Mouse (Mus musculus) central nervous system, embryonic 14 days (tissue): Measurements from ENCODE around the gene Tgm1. TPM values are rescaled to one million over a fixed set of nuclear protein-coding genes. Genes with fewer than 3 reads are reported as not detected.

ENCODE experiments used
- polyA plus RNA-seq: library from polyadenylated mRNA; depleted of rRNA; stranded (reverse); fragments of >200 nt; gene quantifications from 2 replicates; pipeline ENCODE4 v1.2.3, GENCODE M21; 2012; rRNA removed

Tgm1 gene
- 0.43 and 1.5 TPM in 2 replicates for polyA plus RNA-seq

DNA sequence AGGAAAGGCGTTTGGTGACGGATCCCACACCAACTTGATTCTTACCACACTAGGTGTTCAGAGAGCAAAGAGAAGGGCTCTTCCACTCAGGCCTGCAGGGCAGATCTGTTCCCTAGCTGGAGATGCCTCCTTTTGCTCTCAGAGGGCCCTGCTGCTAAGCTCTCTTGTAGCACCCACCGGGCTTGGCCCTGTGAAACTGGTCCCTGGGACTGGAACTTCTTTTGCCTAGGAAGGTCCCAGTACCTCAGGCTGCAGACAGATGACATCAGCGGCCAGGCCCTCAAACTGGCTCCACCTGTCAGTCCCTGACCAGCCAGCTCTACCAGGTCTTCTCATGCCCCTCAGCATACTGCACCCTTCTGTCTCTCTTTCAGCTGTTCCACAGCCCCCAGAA is at the start of gene Tgm1:
Gene Tgm1 (minus strand): TSS at position 198 of the 394 bp plus-strand sequence.

GRCm38 (mm10) chr14:55761163-55761562 is 47.4 kb upstream of the Tgm1 start, which contains the start of gene Ltb4r2:
Gene Ltb4r2, plus strand, starts transcription at chr14:55761428.

DNA sequence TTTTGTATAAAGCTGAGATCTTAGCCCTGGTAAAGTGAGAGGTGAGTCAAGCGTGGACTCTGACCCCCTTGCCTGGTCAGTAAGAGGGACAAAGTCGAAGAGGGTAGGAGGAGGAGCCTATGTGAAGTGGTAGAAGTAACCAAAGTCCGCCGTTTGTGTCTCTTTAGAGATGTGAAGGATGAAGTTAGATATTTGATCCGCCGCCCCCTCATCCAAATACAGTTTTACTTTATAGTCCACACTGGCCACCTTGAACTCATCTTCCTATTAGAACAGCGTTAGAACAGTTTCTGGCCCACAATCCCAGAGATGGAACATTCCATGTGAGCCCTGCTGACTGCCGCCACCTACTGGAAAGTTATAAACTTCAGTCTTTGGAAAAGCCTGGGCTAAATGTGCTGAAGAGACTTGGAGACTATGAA is 44.6 kb upstream of the Tgm1 start, which contains the start of gene Cideb:
Gene Cideb (minus strand): TSS at position 96 of the 422 bp plus-strand sequence.

GRCm38 (mm10) chr14:55745180-55745860 is 31.6 kb upstream of the Tgm1 start, which contains the start of the genes Dhrs1 and Nop9:
Gene Dhrs1, minus strand, starts transcription at chr14:55745690.
Gene Nop9, plus strand, starts transcription at chr14:55745693.

DNA sequence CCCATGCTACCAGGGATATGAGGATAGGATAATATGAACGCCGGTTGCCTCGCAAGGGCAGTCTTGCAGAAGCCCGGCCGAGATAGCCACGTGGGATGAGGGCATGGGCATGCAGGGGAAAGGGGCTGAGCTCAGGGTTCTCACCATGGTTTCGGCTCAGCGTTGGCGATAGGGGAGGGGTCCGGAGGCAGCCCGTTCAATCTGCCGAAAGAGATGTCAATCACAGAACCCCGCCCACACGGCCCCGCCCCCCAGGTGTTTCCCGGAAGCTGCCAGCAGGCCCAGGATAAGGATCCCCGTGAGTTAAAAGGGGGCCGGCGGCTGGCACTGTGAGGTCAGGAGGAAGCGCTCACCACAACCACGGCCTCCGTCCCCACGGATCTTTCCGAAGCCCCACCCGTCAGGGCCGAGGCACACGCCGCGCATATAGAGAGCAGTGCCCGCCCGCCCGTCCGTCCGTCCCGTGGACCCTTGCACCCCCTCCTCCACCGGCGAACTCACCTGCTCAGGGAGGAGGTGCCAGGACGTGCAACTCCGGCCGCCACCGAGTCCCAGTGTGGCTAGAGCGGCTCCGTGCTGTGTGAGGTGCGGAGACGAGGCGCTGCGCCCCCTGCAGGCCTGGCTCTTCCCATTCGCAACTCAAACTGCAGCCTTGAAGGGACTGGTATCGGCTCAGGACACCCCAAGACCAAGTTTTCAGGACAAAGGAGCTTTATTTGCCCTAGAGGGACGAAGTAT is 8.1 kb upstream of the Tgm1 start, which contains the start of gene Rabggta:
Gene Rabggta (minus strand): TSS at position 564 of the 738 bp plus-strand sequence.

GRCm38 (mm10) chr14:55681160-55682117 is 32.3 kb downstream of the Tgm1 start, which contains the start of gene Tinf2:
Gene Tinf2, minus strand, starts transcription at chr14:55681820.

GRCm38 (mm10) chr14:55671833-55672740 is 41.6 kb downstream of the Tgm1 start, which contains the start of the genes Gmpr2 and Nedd8:
Gene Gmpr2, plus strand, starts transcription at chr14:55671941.
Gene Nedd8, minus strand, starts transcription at chr14:55672124.

DNA sequence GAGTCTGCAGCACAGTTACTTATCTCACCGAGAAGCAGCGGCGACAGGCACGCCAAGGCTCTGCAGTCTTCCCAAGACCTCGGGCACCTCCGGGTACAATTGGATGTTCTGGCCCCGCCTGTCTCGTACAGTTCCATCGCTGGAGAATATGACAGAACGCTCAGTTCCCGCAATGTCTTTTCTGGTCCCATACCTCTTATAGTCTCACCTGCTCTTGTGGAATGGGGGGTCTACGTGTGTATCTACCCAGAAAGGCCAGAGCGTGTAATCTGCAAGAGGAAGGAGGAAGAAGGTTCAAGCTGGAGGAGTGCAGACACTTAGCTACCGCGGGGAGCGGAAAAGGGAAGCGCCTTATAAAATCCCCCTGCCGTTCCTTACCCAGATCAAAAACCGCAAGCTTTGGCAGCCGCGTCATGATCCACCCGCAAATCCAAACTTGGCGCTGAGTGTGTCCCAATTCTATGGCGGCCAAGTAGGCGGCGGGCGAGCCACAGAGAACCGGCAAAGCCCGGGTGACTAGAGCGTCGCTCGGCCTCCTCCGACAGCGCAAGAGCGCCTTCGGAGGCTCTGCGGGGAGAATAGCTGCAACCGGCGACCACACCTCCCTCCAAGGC is 53.7 kb downstream of the Tgm1 start, which contains the start of gene Mdp1:
Gene Mdp1 (minus strand): TSS at position 549 of the 614 bp plus-strand sequence.

Other genes with a start within 250 kb of the Tgm1 start
- 36.2 and 37.6 TPM in 2 replicates for gene Dhrs4, start 235.2 kb downstream of the Tgm1 start, polyA plus RNA-seq
- gene Carmil3, start 223.3 kb downstream of the Tgm1 start, polyA plus RNA-seq: 195 and 238 TPM in 2 replicates
- gene Cpne6, start 203.5 kb downstream of the Tgm1 start, polyA plus RNA-seq: 7.3 and 10.1 TPM in 2 replicates
- gene Nrl, start 188.9 kb downstream of the Tgm1 start, polyA plus RNA-seq: 0.64 and 0.80 TPM in 2 replicates
- 19.4 and 24.9 TPM in 2 replicates for gene Pck2, start 173.7 kb downstream of the Tgm1 start, polyA plus RNA-seq
- 99.5 and 110 TPM in 2 replicates for gene Dcaf11, start 153.9 kb downstream of the Tgm1 start, polyA plus RNA-seq
- 0.55 and 0.85 TPM in 2 replicates for gene A730061H03Rik, start 153.5 kb downstream of the Tgm1 start, polyA plus RNA-seq
- 0.20 and 4.1 TPM in 2 replicates for gene Fitm1, start 138.3 kb downstream of the Tgm1 start, polyA plus RNA-seq
- 95.6 and 100 TPM in 2 replicates for gene Psme1, start 135.8 kb downstream of the Tgm1 start, polyA plus RNA-seq
- gene Emc9, start 128.6 kb downstream of the Tgm1 start, polyA plus RNA-seq: 15.2 and 19.4 TPM in 2 replicates
- gene Psme2, start 122.8 kb downstream of the Tgm1 start, polyA plus RNA-seq: 80.2 and 87.2 TPM in 2 replicates
- gene Rnf31, start 122.2 kb downstream of the Tgm1 start, polyA plus RNA-seq: 24.8 and 26.6 TPM in 2 replicates
- 27.1 and 27.9 TPM in 2 replicates for gene Irf9, start 110.4 kb downstream of the Tgm1 start, polyA plus RNA-seq
- gene Rec8, start 95.9 kb downstream of the Tgm1 start, polyA plus RNA-seq: 19.0 and 25.2 TPM in 2 replicates
- 171 and 172 TPM in 2 replicates for gene Ipo4, start 78.0 kb downstream of the Tgm1 start, polyA plus RNA-seq
- gene Gm49378, start 76.0 kb downstream of the Tgm1 start, polyA plus RNA-seq: 6.9 and 7.0 TPM in 2 replicates
- gene Tm9sf1, start 70.1 kb downstream of the Tgm1 start, polyA plus RNA-seq: 48.4 and 58.4 TPM in 2 replicates
- gene Tssk4, start 63.7 kb downstream of the Tgm1 start, polyA plus RNA-seq: 2.0 and 2.1 TPM in 2 replicates
- gene Mdp1, start 53.4 kb downstream of the Tgm1 start, polyA plus RNA-seq: 52.9 and 57.0 TPM in 2 replicates
- gene Gmpr2, start 42.0 kb downstream of the Tgm1 start, polyA plus RNA-seq: 43.0 and 44.1 TPM in 2 replicates
- 461 and 488 TPM in 2 replicates for gene Nedd8, start 41.8 kb downstream of the Tgm1 start, polyA plus RNA-seq
- gene Tinf2, start 32.1 kb downstream of the Tgm1 start, polyA plus RNA-seq: 32.9 and 33.1 TPM in 2 replicates
- gene Rabggta, start 8.3 kb upstream of the Tgm1 start, polyA plus RNA-seq: 57.1 and 61.9 TPM in 2 replicates
- 86.8 and 87.0 TPM in 2 replicates for gene Dhrs1, start 31.8 kb upstream of the Tgm1 start, polyA plus RNA-seq
- 21.4 and 26.4 TPM in 2 replicates for gene Nop9, start 31.8 kb upstream of the Tgm1 start, polyA plus RNA-seq
- 0.57 and 1.3 TPM in 2 replicates for gene Cideb, start 44.5 kb upstream of the Tgm1 start, polyA plus RNA-seq
- gene Ltb4r2, start 47.5 kb upstream of the Tgm1 start, polyA plus RNA-seq: 0.11 and 0.21 TPM in 2 replicates
- gene Ltb4r1, start 52.0 kb upstream of the Tgm1 start, polyA plus RNA-seq: 0.34 and 0.91 TPM in 2 replicates
- 5.0 and 9.7 TPM in 2 replicates for gene Adcy4, start 70.2 kb upstream of the Tgm1 start, polyA plus RNA-seq
- 3.1 and 9.4 TPM in 2 replicates for gene Ripk3, start 74.9 kb upstream of the Tgm1 start, polyA plus RNA-seq
- gene Nfatc4, start 109.2 kb upstream of the Tgm1 start, polyA plus RNA-seq: 29.1 and 48.1 TPM in 2 replicates
- 18.4 and 24.1 TPM in 2 replicates for gene Nynrin, start 140.1 kb upstream of the Tgm1 start, polyA plus RNA-seq
- gene Cbln3, start 170.5 kb upstream of the Tgm1 start, polyA plus RNA-seq: 0.45 and 0.53 TPM in 2 replicates
- 14.8 and 16.5 TPM in 2 replicates for gene Khnyn, start 171.0 kb upstream of the Tgm1 start, polyA plus RNA-seq
- gene Sdr39u1, start 186.4 kb upstream of the Tgm1 start, polyA plus RNA-seq: 102 and 107 TPM in 2 replicates
- 1.4 and 5.1 TPM in 2 replicates for gene Cma1, start 230.7 kb upstream of the Tgm1 start, polyA plus RNA-seq
- not detected in 2 replicates for gene Cma2, start 237.1 kb upstream of the Tgm1 start, polyA plus RNA-seq